Mouse (Mus musculus) left cerebral cortex, adult 2 months (tissue): ENCODE data around the gene Eif5a2. TPM values are rescaled to one million over a fixed set of nuclear protein-coding genes. Genes with fewer than 3 reads are reported as not detected.
"Not testable (repeated sequence)": the region's sequence is repeated elsewhere in the genome, so short reads cannot be mapped to it uniquely, and the experiment has no call there.

Experiments
- DNase-seq, 2 experiments: peaks; one replicate each; pipeline ENCODE4 v3.0.0; 2021 to 2022; ENCODE audit warnings: low spot score in 2 of 2, mixed read lengths in 1 of 2; ENCODE audit errors: extremely low spot score in 1 of 2
- H3K27ac ChIP-seq: fragments of 200-600 bp; 2 replicates; pipeline ENCODE4 v1.8.1; 2022
- H3K4me3 ChIP-seq: fragments of 200-600 bp; 2 replicates; pipeline ENCODE4 v1.8.1; 2022
- CTCF ChIP-seq: fragments of 200-600 bp; IDR thresholded peaks from 2 replicates; pipeline ENCODE4 v1.8.1; 2022; ENCODE audit warnings: antibody characterized with exemption, mild to moderate bottlenecking, moderate library complexity
- intact Hi-C: fragments of 180-260 bp; cut with DNase I; formaldehyde crosslinking; loops from one replicate; pipeline ENCODE4 v1.15.1; 2025
- total RNA-seq, 2 experiments: library from RNA; stranded (reverse); gene quantifications; 2 replicates each; pipeline ENCODE4 v1.2.3; 2021

The Eif5a2 gene
- total RNA-seq, 2 experiments from 2014 or later, result 32.8 to 36.7 TPM

- intact Hi-C loops, result not testable (repeated sequence)
Measured at GRCm38 (mm10) chr3:28772919-28773318, 8.2 kb upstream of the Eif5a2 start.

GRCm38 (mm10) chr3:28775361-28775760 is 5.7 kb upstream of the Eif5a2 start:
- Histone ChIP-seq H3K27ac (no peak overlapping the region), H3K4me3 (no peak overlapping the region)
- DNase-seq, result no peak
- intact Hi-C loops, result no loop called here
- TF ChIP-seq CTCF, result no peak

More at GRCm38 (mm10) chr3:28772919-28773318, 8.2 kb upstream of the Eif5a2 start:
- not testable (repeated sequence) for DNase-seq, H3K4me3 ChIP-seq, H3K27ac ChIP-seq
- TF ChIP-seq CTCF, result peak; percentile 1; the same call in 1 of the 2 replicates

- no peak overlapping the region for H3K4me3 ChIP-seq
- TF ChIP-seq CTCF, result no peak
- H3K27ac ChIP-seq, result no peak overlapping the region
- no peak for DNase-seq
- intact Hi-C loops, result no loop called here
Measured at GRCm38 (mm10) chr3:28775958-28776357, 5.1 kb upstream of the Eif5a2 start.

GRCm38 (mm10) chr3:28776491-28776890 is 4.6 kb upstream of the Eif5a2 start:
- no peak overlapping the region for H3K27ac ChIP-seq

GRCm38 (mm10) chr3:28780511-28780910 is 565 bp upstream of the Eif5a2 start:
- intact Hi-C loops, result no loop called here
- TF ChIP-seq CTCF, result no peak
- Histone ChIP-seq H3K4me3 (peak overlapping the region; percentile 88), H3K27ac (no peak overlapping the region)
- DNase-seq, result no peak

More at GRCm38 (mm10) chr3:28776491-28776890, 4.6 kb upstream of the Eif5a2 start:
- no peak for DNase-seq
- H3K4me3 ChIP-seq, result no peak overlapping the region
- intact Hi-C loops, result no loop called here
- no peak for TF ChIP-seq CTCF

GRCm38 (mm10) chr3:28781422-28781821 is 346 bp downstream of the Eif5a2 start:
- DNase-seq, result peak in 1 of 2 experiments; percentile 17
- TF ChIP-seq CTCF, result no peak
- Histone ChIP-seq H3K27ac (peak overlapping the region; percentile 57), H3K4me3 (peak overlapping the region; percentile 88)
- intact Hi-C loops, result loop anchor here (1.0 kb wide), 1 partner anchor 25 kb away; no protein-coding TSS in a partner anchor

- DNase-seq, result no peak
- TF ChIP-seq CTCF, result no peak
- Histone ChIP-seq H3K27ac (no peak overlapping the region), H3K4me3 (peak overlapping the region; percentile 88)
- intact Hi-C loops, result loop anchor here (1.0 kb wide), 1 partner anchor 24 kb away; no protein-coding TSS in a partner anchor
Measured at GRCm38 (mm10) chr3:28781848-28782247, 772 bp downstream of the Eif5a2 start.

GRCm38 (mm10) chr3:28784176-28784575 is 3.1 kb downstream of the Eif5a2 start:
- no peak for TF ChIP-seq CTCF
- intact Hi-C loops, result no loop called here
- no peak overlapping the region for H3K27ac ChIP-seq
- no peak overlapping the region for H3K4me3 ChIP-seq
- DNase-seq, result no peak

GRCm38 (mm10) chr3:28794835-28795234 is 13.8 kb downstream of the Eif5a2 start:
- Histone ChIP-seq H3K27ac (no peak overlapping the region), H3K4me3 (no peak overlapping the region)
- TF ChIP-seq CTCF, result no peak
- no peak for DNase-seq
- intact Hi-C loops, result no loop called here

GRCm38 (mm10) chr3:28805301-28806097 is 24.4 kb downstream of the Eif5a2 start, which contains the start of gene Rpl22l1:
Gene Rpl22l1, plus strand, starts transcription at chr3:28805436.
- intact Hi-C loops, result loop anchor here (1.0 to 10.0 kb wide), 3 partner anchors 24 to 1989 kb away; partner anchors contain the start of genes Eif5a2, Mynn and Sec62
- peak; percentile 98 to 99 for DNase-seq
- Histone ChIP-seq H3K27ac (peak within 1 kb of the TSS; percentile 94), H3K4me3 (peak within 1 kb of the TSS; percentile 94)
- TF ChIP-seq CTCF, result no peak

- no peak overlapping the region for H3K27ac ChIP-seq
- intact Hi-C loops, result loop anchor here (5.0 to 10.0 kb wide), 2 partner anchors 1794 to 1987 kb away; partner anchors contain the start of genes Mynn and Sec62
- TF ChIP-seq CTCF, result no peak
Measured at GRCm38 (mm10) chr3:28808039-28808643, 27.1 kb downstream of the Eif5a2 start.

GRCm38 (mm10) chr3:28811441-28811840 is 30.4 kb downstream of the Eif5a2 start:
- no peak for TF ChIP-seq CTCF
- no peak overlapping the region for H3K27ac ChIP-seq
- no peak overlapping the region for H3K4me3 ChIP-seq
- DNase-seq, result no peak
- intact Hi-C loops, result no loop called here

More at GRCm38 (mm10) chr3:28808039-28808643, 27.1 kb downstream of the Eif5a2 start:
- no peak overlapping the region for H3K4me3 ChIP-seq
- DNase-seq, result no peak
